Mouse (Mus musculus) ES-E14 (cell line): ENCODE results near the gene Fbxw10. TPM values are rescaled to one million over a fixed set of nuclear protein-coding genes. Genes with fewer than 3 reads are reported as not detected.
A peak's percentile ranks its signal among the peaks of the same experiment; 100 is the strongest.

Source experiments
- DNase-seq: peaks from one replicate; pipeline ENCODE4 v3.0.0-alpha.2; 2013; ENCODE audit warnings: low read depth, low spot score
- H3K27ac ChIP-seq: 2 replicates; pipeline ENCODE4 v1.5.1; 2012; ENCODE audit warnings: low read depth, mild to moderate bottlenecking, low read length, moderate library complexity, mixed read lengths; ENCODE audit not compliant: poor library complexity, insufficient read depth, severe bottlenecking
- H3K36me3 ChIP-seq: 2 replicates; pipeline ENCODE4 v1.6.1; 2012; ENCODE audit warnings: mild to moderate bottlenecking, low read length, moderate library complexity, mixed read lengths; ENCODE audit not compliant: control insufficient read depth, poor library complexity, insufficient read depth, severe bottlenecking
- H3K4me1 ChIP-seq, 2 experiments: fragments of 150-350 bp in 1 of 2; sonication (generic) in 1 of 2; 2 replicates each; pipeline ENCODE4 v1.6.1; 2012; ENCODE audit warnings: low read length in 2 of 2, mild to moderate bottlenecking in 1 of 2, mixed read lengths in 1 of 2; ENCODE audit not compliant: control insufficient read depth in 2 of 2, insufficient read depth in 2 of 2, poor library complexity in 1 of 2
- H3K4me3 ChIP-seq, 2 experiments: fragments of 150-350 bp in 1 of 2; sonication (generic) in 1 of 2; 2 replicates each; pipeline ENCODE4 v1.5.1; 2012; ENCODE audit warnings: low read length in 2 of 2, low read depth in 1 of 2, mild to moderate bottlenecking in 1 of 2, mixed read lengths in 1 of 2; ENCODE audit not compliant: insufficient read depth in 1 of 2, poor library complexity in 1 of 2, severe bottlenecking in 1 of 2
- H3K9ac ChIP-seq: 2 replicates; pipeline ENCODE4 v1.6.1; 2012; ENCODE audit warnings: low read depth, mild to moderate bottlenecking, low read length, mixed read lengths; ENCODE audit not compliant: poor library complexity, insufficient read depth, severe bottlenecking
- H3K9me3 ChIP-seq: fragments of 150-350 bp; sonication (generic); 2 replicates; pipeline ENCODE4 v1.6.1; 2012; ENCODE audit warnings: low read depth, mild to moderate bottlenecking, low read length; ENCODE audit not compliant: control insufficient read depth, insufficient read depth
- CHD2 ChIP-seq: IDR thresholded peaks from 2 replicates; pipeline ENCODE4 v1.6.1; 2014; ENCODE audit warnings: mild to moderate bottlenecking, low read depth, low read length, inconsistent platforms
- HCFC1 ChIP-seq: IDR thresholded peaks from 2 replicates; pipeline ENCODE4 v1.6.1; 2012; ENCODE audit warnings: low read length, inconsistent platforms, borderline replicate concordance; ENCODE audit not compliant: insufficient read depth
- MAFK ChIP-seq: IDR thresholded peaks from 2 replicates; pipeline ENCODE4 v1.6.1; 2014; ENCODE audit warnings: mild to moderate bottlenecking, low read depth, low read length, inconsistent platforms; ENCODE audit not compliant: insufficient read depth
- ZC3H11A ChIP-seq: IDR thresholded peaks from 2 replicates; pipeline ENCODE4 v1.6.1; 2012; ENCODE audit warnings: low read depth, mild to moderate bottlenecking, inconsistent platforms, low read length, borderline replicate concordance
- ZNF384 ChIP-seq: IDR thresholded peaks from 2 replicates; pipeline ENCODE4 v1.6.1; 2012; ENCODE audit warnings: low read depth, low read length, inconsistent platforms
- in situ Hi-C, 2 experiments: fragments of 600-800 bp; cut with MboI; formaldehyde crosslinking; loops; one replicate each; pipeline ENCODE4 v1.15.1; 2025; ENCODE audit warnings: low sequenced_read_pairs in 2 of 2, inconsistent platforms in 1 of 2; ENCODE audit not compliant: unreplicated experiment in 2 of 2
- total RNA-seq: library from RNA; depleted of rRNA; stranded (reverse); fragments of 300-350 nt; gene quantifications from 2 replicates; pipeline ENCODE4 v1.2.3, GENCODE M21; 2012

Gene Fbxw10
- total RNA-seq, 1 experiment, result 0.85 TPM

DNA sequence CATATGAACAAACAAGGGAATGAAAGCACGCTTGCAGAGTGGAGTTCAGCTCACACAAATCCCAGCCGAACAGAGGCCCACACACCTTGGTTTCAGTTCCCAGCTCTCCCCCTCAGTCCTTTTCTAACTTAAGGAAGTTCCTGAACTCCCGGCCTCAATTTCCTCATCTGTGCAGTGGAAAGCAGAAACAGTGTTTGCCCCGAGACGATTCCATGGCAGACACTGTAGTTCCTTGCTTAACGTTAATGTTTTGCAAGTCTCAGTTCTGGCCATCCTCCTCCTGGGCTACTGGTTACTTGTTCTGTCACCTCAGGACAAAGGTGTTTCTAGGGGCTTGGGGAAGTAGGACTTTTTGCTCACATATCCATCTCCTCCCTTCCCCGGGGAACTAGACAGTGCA lies 19.8 kb downstream of the Fbxw10 start:
- no peaks in the 10 kb centered on the region for H3K36me3 ChIP-seq
- no peaks in the 10 kb centered on the region for H3K9me3 ChIP-seq
- no peak for DNase-seq
- H3K27ac ChIP-seq, result no peak overlapping the region
- no peak for TF ChIP-seq ZC3H11A
- TF ChIP-seq HCFC1, result no peak
- TF ChIP-seq ZNF384, result no peak
- no peak for TF ChIP-seq MAFK
- no peak for TF ChIP-seq CHD2
- no peak overlapping the region for H3K4me3 ChIP-seq
- in situ Hi-C loops, result no loop called here
- H3K4me1 ChIP-seq, result no peaks in the 10 kb centered on the region
- no peak overlapping the region for H3K9ac ChIP-seq

GRCm38 (mm10) chr11:62869201-62869600 lies 22.3 kb downstream of the Fbxw10 start:
- in situ Hi-C loops, result no loop called here
- TF ChIP-seq ZNF384 (no peak), MAFK (no peak), HCFC1 (no peak), ZC3H11A (no peak), CHD2 (no peak)
- peaks cover 0 to 5% of the 10 kb centered on the region in 2 experiments; a peak in 1 of 4 replicates for H3K4me1 ChIP-seq

GRCm38 (mm10) chr11:62869715-62870371 lies 23.0 kb downstream of the Fbxw10 start:
- H3K27ac ChIP-seq, result no peak overlapping the region
- DNase-seq, result no peak
- H3K4me3 ChIP-seq, result no peak overlapping the region
- in situ Hi-C loops, result no loop called here
- no peaks in the 10 kb centered on the region for H3K9me3 ChIP-seq
- no peaks in the 10 kb centered on the region for H3K36me3 ChIP-seq
- H3K9ac ChIP-seq, result no peak overlapping the region
- TF ChIP-seq ZC3H11A (no peak), MAFK (no peak), ZNF384 (no peak), HCFC1 (no peak), CHD2 (no peak)
- peaks cover 0 to 5% of the 10 kb centered on the region in 2 experiments; a peak in 1 of 4 replicates for H3K4me1 ChIP-seq

More at GRCm38 (mm10) chr11:62869201-62869600, 22.3 kb downstream of the Fbxw10 start:
- Histone ChIP-seq H3K9ac (no peak overlapping the region), H3K9me3 (no peaks in the 10 kb centered on the region), H3K27ac (no peak overlapping the region), H3K36me3 (no peaks in the 10 kb centered on the region), H3K4me3 (no peak overlapping the region)
- DNase-seq, result no peak

- no peak for DNase-seq
- no peak overlapping the region for H3K9ac ChIP-seq
- no peak overlapping the region for H3K4me3 ChIP-seq
- H3K36me3 ChIP-seq, result no peaks in the 10 kb centered on the region
- TF ChIP-seq CHD2, result no peak
- TF ChIP-seq ZC3H11A, result no peak
- no peak for TF ChIP-seq HCFC1
- TF ChIP-seq MAFK, result no peak
- TF ChIP-seq ZNF384, result no peak
- no peak overlapping the region for H3K27ac ChIP-seq
- H3K4me1 ChIP-seq, result peaks cover 0 to 5% of the 10 kb centered on the region in 2 experiments; a peak in 1 of 4 replicates
- in situ Hi-C loops, result no loop called here
- H3K9me3 ChIP-seq, result no peaks in the 10 kb centered on the region
Observed at GRCm38 (mm10) chr11:62873479-62873878, 26.6 kb downstream of the Fbxw10 start.

GRCm38 (mm10) chr11:62875696-62876095 lies 28.8 kb downstream of the Fbxw10 start:
- Histone ChIP-seq H3K9ac (no peak overlapping the region), H3K9me3 (no peaks in the 10 kb centered on the region), H3K4me1 (peaks cover 3 to 5% of the 10 kb centered on the region in 2 experiments; a peak in 3 of 4 replicates), H3K4me3 (no peak overlapping the region), H3K36me3 (no peaks in the 10 kb centered on the region), H3K27ac (no peak overlapping the region)
- DNase-seq, result peak; percentile 28
- in situ Hi-C loops, result no loop called here
- no peak for TF ChIP-seq MAFK
- TF ChIP-seq ZNF384, result no peak
- TF ChIP-seq HCFC1, result no peak
- no peak for TF ChIP-seq CHD2
- no peak for TF ChIP-seq ZC3H11A
